Mouse (Mus musculus) bone marrow, adult 2 months (tissue): Measurements from ENCODE around the gene Birc5.

Experiments
- CTCF ChIP-seq: fragments of 200-500 bp; IDR thresholded peaks from 2 replicates; pipeline ENCODE4 v1.5.1; 2011; ENCODE audit warnings: low read length, control low read depth; ENCODE audit not compliant: control insufficient read depth, insufficient read depth
- POLR2A ChIP-seq: fragments of 200-500 bp; IDR thresholded peaks from 2 replicates; pipeline ENCODE4 v1.6.1; 2011; ENCODE audit warnings: low read depth, mild to moderate bottlenecking, control low read depth, low read length, borderline replicate concordance; ENCODE audit not compliant: control insufficient read depth

GRCm38 (mm10) chr11:117889887-117890340 lies 40.9 kb downstream of the Birc5 start:
- TF ChIP-seq POLR2A (no peak), CTCF (no peak)
